Comparison of ENCODE assay signal across 8 mouse cellular contexts in the genomic region with DNA sequence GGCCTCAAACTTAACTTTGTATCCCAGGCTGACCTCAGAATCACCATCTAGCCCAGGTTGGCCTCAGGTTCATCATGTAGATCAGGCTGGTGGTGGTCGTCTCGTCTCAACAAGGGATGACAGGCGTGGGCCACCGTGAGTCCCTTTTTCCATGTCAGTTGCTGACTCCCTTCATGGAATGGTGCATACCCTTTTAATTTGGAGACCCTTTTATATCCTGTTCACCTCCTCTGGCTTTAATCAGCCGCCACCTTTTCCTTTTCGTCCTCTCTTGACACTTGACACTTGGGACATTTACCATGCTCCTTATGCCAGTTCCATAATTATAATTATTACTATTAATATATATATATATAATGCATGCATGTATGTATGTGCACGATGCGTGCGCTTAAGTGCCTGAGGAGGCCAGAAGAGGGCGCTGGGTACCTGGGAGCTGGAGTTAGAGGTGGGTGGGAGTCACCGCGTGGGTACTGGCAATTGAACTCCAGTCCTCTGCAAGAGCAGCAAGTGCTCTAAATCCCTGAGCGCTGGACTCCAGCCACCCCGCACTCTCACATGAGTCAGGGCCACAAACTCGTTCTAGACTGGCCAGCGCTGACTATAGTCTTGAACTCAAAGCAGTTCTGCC. TPM values are rescaled to one million over a fixed set of nuclear protein-coding genes. Genes with fewer than 3 reads are reported as not detected.
DNase-seq lines count a peak whose midpoint lies in the region; ATAC-seq and TF ChIP-seq lines count a peak whose summit lies in the region.

No protein-coding gene starts in this region.

- peaks cover 15% of the 10 kb centered on the region for H3K4me1 ChIP-seq in heart, adult 2 months (ENCODE audit: control insufficient read depth, insufficient read depth, low read length)
- 0 out of 2 replicates have a peak, but pooled peaks cover 7% of the 10 kb centered on the region for H3K4me1 ChIP-seq in embryonic facial prominence, embryonic 12.5 days
- H3K4me1 ChIP-seq in limb, embryonic 12.5 days (replicated peaks) = peaks cover 10% of the 10 kb centered on the region

- no peaks in the 10 kb centered on the region for H3K9me3 ChIP-seq in embryonic facial prominence, embryonic 12.5 days
- H3K9me3 ChIP-seq in limb, embryonic 12.5 days = 0 out of 2 replicates have a peak, but pooled peaks cover 4% of the 10 kb centered on the region

- no peak for ATAC-seq in embryonic facial prominence, embryonic 12.5 days (ENCODE audit: insufficient number of reproducible peaks, insufficient read depth, low FRiP score, low TSS enrichment)
- ATAC-seq in limb, embryonic 12.5 days (ENCODE audit: insufficient number of reproducible peaks, insufficient read depth, low FRiP score, low TSS enrichment, low read depth) = no peak

- H3K27me3 ChIP-seq in heart, adult 2 months (ENCODE audit: control insufficient read depth, insufficient read depth, low read length) = no peaks in the 10 kb centered on the region
- no peaks in the 10 kb centered on the region for H3K27me3 ChIP-seq in embryonic facial prominence, embryonic 12.5 days
- H3K27me3 ChIP-seq in limb, embryonic 12.5 days = no peaks in the 10 kb centered on the region

- H3K4me3 ChIP-seq in heart, adult 2 months = peak overlapping the region; percentile 77
- peak overlapping the region; percentile 76 for H3K4me3 ChIP-seq in embryonic facial prominence, embryonic 12.5 days
- H3K4me3 ChIP-seq in limb, embryonic 12.5 days (replicated peaks) = peak overlapping the region; percentile 77

- peak overlapping the region; percentile 68 for H3K27ac ChIP-seq in heart, adult 2 months
- no peak overlapping the region for H3K27ac ChIP-seq in embryonic facial prominence, embryonic 12.5 days
- H3K27ac ChIP-seq in limb, embryonic 12.5 days = peak overlapping the region; percentile 85; the same call in 1 of the 2 replicates

- no peaks in the 10 kb centered on the region for H3K79me2 ChIP-seq in heart, adult 2 months (replicated peaks; ENCODE audit: control insufficient read depth, insufficient read depth, low read length)

- intact Hi-C loops in heart, adult 2 months (cut with DNase I) = no loop called here
- intact Hi-C loops in heart, postnatal 10 days (cut with DNase I) = loop anchor here (5.0 kb wide), 1 partner anchor 37 kb away; no protein-coding TSS in a partner anchor

- no peak for DNase-seq in heart, adult 2 months
- no peak for DNase-seq in heart, postnatal 10 days
- peak; percentile 23 for DNase-seq in 416B (ENCODE audit: low read depth)
- peak; percentile 8 for DNase-seq in retina, embryonic 14.5 days (ENCODE audit: low spot score)
- DNase-seq in gastrocnemius, adult 18-20 months (ENCODE audit: low spot score) = no peak
- DNase-seq in adrenal gland, adult 8-10 months = no peak

- H3K4me2 ChIP-seq in embryonic facial prominence, embryonic 12.5 days (replicated peaks) = peak overlapping the region; percentile 78
- H3K4me2 ChIP-seq in limb, embryonic 12.5 days = peak overlapping the region; percentile 79

- peak; percentile 43 for TF ChIP-seq CTCF in heart, adult 2 months (IDR thresholded peaks at IDR 0.05)

- no peaks in the 10 kb centered on the region for H3K36me3 ChIP-seq in heart, adult 2 months (ENCODE audit: control insufficient read depth, insufficient read depth, low read length)
- peaks cover 6% of the 10 kb centered on the region; the same call in 1 of the 2 replicates for H3K36me3 ChIP-seq in embryonic facial prominence, embryonic 12.5 days
- peaks cover 25% of the 10 kb centered on the region for H3K36me3 ChIP-seq in limb, embryonic 12.5 days

- whole genome bisulfite sequencing in heart, adult 2 months = 74% methylated on average over 16 of the region's 16 CpGs
- 70% methylated on average over 16 of the region's 16 CpGs for WGBS in embryonic facial prominence, embryonic 12.5 days
- 67% methylated on average over 16 of the region's 16 CpGs for WGBS in limb, embryonic 12.5 days

- no peak for TF ChIP-seq EP300 in heart, adult 2 months (IDR thresholded peaks at IDR 0.05; ENCODE audit: insufficient read depth, low read depth, low read length)

- peak overlapping the region; percentile 83 for H3K9ac ChIP-seq in heart, adult 2 months (ENCODE audit: low read depth, low read length)
- peak overlapping the region; percentile 90 for H3K9ac ChIP-seq in embryonic facial prominence, embryonic 12.5 days
- peak overlapping the region; percentile 94 for H3K9ac ChIP-seq in limb, embryonic 12.5 days (replicated peaks)

- TF ChIP-seq POLR2A in heart, adult 2 months (IDR thresholded peaks at IDR 0.05; ENCODE audit: insufficient read depth, low read depth, low read length) = no peak

RNA-seq across cellular contexts. Expression of a gene that starts 7.0 kb away (rescaled TPM):
- total RNA-seq in heart, adult 2 months (2021) = 1 to 10 TPM; 7.4 to 9.4 TPM
- polyA plus RNA-seq in heart, adult 2 months (2012; rRNA removed) = 10.1 and 12.6 TPM in 2 replicates
- 10 to 100 TPM; 22.5 to 24.8 TPM for total RNA-seq in heart, postnatal 10 days (2021)
- polyA plus RNA-seq in embryonic facial prominence, embryonic 12.5 days (2016; fragmentation: Nextera tagmentation; extraction: Ambion mirVana) = 77.2 and 83.6 TPM in 2 replicates
- polyA plus RNA-seq in limb, embryonic 12.5 days (2016; fragmentation: Nextera tagmentation; extraction: Ambion mirVana) = 83.5 and 85.3 TPM in 2 replicates
- total RNA-seq in gastrocnemius, adult 18-20 months (2021) = 1 to 10 TPM; 3.3 to 4.1 TPM
- total RNA-seq in adrenal gland, adult 8-10 months (2022) = 10 to 100 TPM; 46.9 to 86.8 (median 67.7) TPM

RNA-seq across cellular contexts. Expression of a gene that starts 51.1 kb away (rescaled TPM):
- 10 to 100 TPM in 1 of 2 experiments, 1 to 10 TPM in 1; 9.3 to 11.2 TPM for total RNA-seq in heart, adult 2 months (2021)
- polyA plus RNA-seq in heart, adult 2 months (2012; rRNA removed) = 9.5 and 10.3 TPM in 2 replicates
- 10 to 100 TPM; 14.9 to 15.1 TPM for total RNA-seq in heart, postnatal 10 days (2021)
- polyA plus RNA-seq in embryonic facial prominence, embryonic 12.5 days (2016; fragmentation: Nextera tagmentation; extraction: Ambion mirVana) = 42.0 and 42.9 TPM in 2 replicates
- 39.6 and 46.0 TPM in 2 replicates for polyA plus RNA-seq in limb, embryonic 12.5 days (2016; fragmentation: Nextera tagmentation; extraction: Ambion mirVana)
- 10 to 100 TPM; 19.3 to 20.3 TPM for total RNA-seq in gastrocnemius, adult 18-20 months (2021)
- 10 to 100 TPM; 44.8 to 48.3 (median 47.7) TPM for total RNA-seq in adrenal gland, adult 8-10 months (2022)

RNA-seq across cellular contexts. Expression of a gene that starts 51.1 kb away (rescaled TPM):
- total RNA-seq in heart, adult 2 months (2021) = 1 to 10 TPM; 3.2 to 4.6 TPM
- 5.9 and 6.5 TPM in 2 replicates for polyA plus RNA-seq in heart, adult 2 months (2012; rRNA removed)
- 10 to 100 TPM in 1 of 2 experiments, 1 to 10 TPM in 1; 9.6 to 10.0 TPM for total RNA-seq in heart, postnatal 10 days (2021)
- polyA plus RNA-seq in embryonic facial prominence, embryonic 12.5 days (2016; fragmentation: Nextera tagmentation; extraction: Ambion mirVana) = 24.0 and 26.7 TPM in 2 replicates
- polyA plus RNA-seq in limb, embryonic 12.5 days (2016; fragmentation: Nextera tagmentation; extraction: Ambion mirVana) = 29.5 and 29.6 TPM in 2 replicates
- 10 to 100 TPM in 1 of 2 experiments, 1 to 10 TPM in 1; 8.8 to 12.4 TPM for total RNA-seq in gastrocnemius, adult 18-20 months (2021)
- 100 to 1,000 TPM; 137 to 158 (median 148) TPM for total RNA-seq in adrenal gland, adult 8-10 months (2022)

Comparison
In these comparisons a context has a peak if more than half of its experiments do, and no peak if none do; other contexts are left out.
1. DNase-seq: peak in 416B (single experiment) and retina, embryonic 14.5 days (single experiment); none in heart, adult 2 months (0 of 2), heart, postnatal 10 days (0 of 2), gastrocnemius, adult 18-20 months (single experiment) and adrenal gland, adult 8-10 months (single experiment).
2. RNA of a gene that starts 51.1 kb away (total RNA-seq): 137 to 158 TPM in adrenal gland, adult 8-10 months; 8.8 to 12.4 TPM in gastrocnemius, adult 18-20 months, 9.6 to 10.0 TPM in heart, postnatal 10 days and 3.2 to 4.6 TPM in heart, adult 2 months; every median in the first group is over 10 times any median in the second.
3. Peak in every context shown above with its lines, with median percentiles within 50 percentile points of each other: H3K4me3 ChIP-seq and H3K9ac ChIP-seq.